In the genomic region with DNA sequence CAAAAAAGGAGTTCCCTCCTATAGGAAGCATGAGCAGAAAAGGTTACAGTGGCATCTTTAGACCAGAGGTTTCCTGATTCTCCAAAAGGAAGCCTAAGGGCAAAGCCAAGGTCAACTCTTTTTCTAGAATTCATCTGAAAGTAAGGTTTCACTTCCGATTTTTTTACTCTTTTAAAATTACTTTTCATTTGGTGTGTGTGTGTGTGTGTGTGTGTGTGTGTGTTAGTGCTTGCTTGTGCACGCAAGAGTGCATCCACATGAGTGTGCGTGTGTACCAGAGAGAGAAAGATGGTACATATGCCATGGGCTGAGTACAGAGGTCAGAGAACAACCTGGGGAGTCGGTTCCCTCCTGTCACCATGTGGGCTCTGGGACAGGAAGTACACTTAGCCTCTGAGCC, we compare ENCODE assay signal across 26 mouse cellular contexts. TPM values are rescaled to one million over a fixed set of nuclear protein-coding genes. Genes with fewer than 3 reads are reported as not detected.
"Had no signal": no experiment of that assay in that cellular context is flagged by ENCODE, and none has a peak within 500 bp of the region (broad histone marks: within the 10 kb centered on the region; RNA-seq: fewer than 3 reads in every experiment).

No protein-coding gene starts in this region.

RNA-seq across cellular contexts. Expression of gene Spata3, which starts 27.7 kb away (rescaled TPM):
- total RNA-seq: liver, adult 2 months; megakaryocyte progenitor cell, adult 5-6 weeks; megakaryocyte, adult 5-6 weeks; megakaryocyte-erythroid progenitor cell, adult 5-6 weeks; midbrain, postnatal 0 days; monocyte, adult 5-6 weeks had no signal
- polyA plus RNA-seq: limb, embryonic 10.5 days; limb, embryonic 11.5 days; limb, embryonic 12.5 days; limb, embryonic 13.5 days; limb, embryonic 14.5 days; limb, embryonic 15.5 days; liver, adult 2 months; liver, embryonic 11.5 days; lung, embryonic 14.5 days; lung, embryonic 15.5 days; lung, embryonic 16.5 days; lung, postnatal 0 days; macrophage; midbrain, embryonic 10.5 days; midbrain, embryonic 11.5 days; midbrain, embryonic 13.5 days; myocyte; neural tube, embryonic 11.5 days; neural tube, embryonic 12.5 days had no signal

RNA-seq across cellular contexts. Expression of gene Gpr55, which starts 28.1 kb away (rescaled TPM):
- total RNA-seq: left cerebral cortex, postnatal 36 days; megakaryocyte progenitor cell, adult 5-6 weeks; megakaryocyte-erythroid progenitor cell, adult 5-6 weeks had no signal
- polyA plus RNA-seq: limb, embryonic 10.5 days; limb, embryonic 11.5 days; limb, embryonic 12.5 days; liver, embryonic 11.5 days; liver, embryonic 12.5 days; lung, embryonic 14.5 days; lung, embryonic 16.5 days; midbrain, embryonic 10.5 days; midbrain, embryonic 11.5 days; myocyte; neural tube, embryonic 11.5 days had no signal

RNA-seq across cellular contexts. Expression of gene 2810459M11Rik, which starts 56.8 kb away (rescaled TPM):
- total RNA-seq: megakaryocyte progenitor cell, adult 5-6 weeks; megakaryocyte, adult 5-6 weeks; megakaryocyte-erythroid progenitor cell, adult 5-6 weeks; monocyte, adult 5-6 weeks had no signal
- polyA plus RNA-seq: macrophage, myocyte had no signal
